Mouse (Mus musculus): ENCODE results near the gene Gm39115.
"Not testable (repeated sequence)": the region's sequence is repeated elsewhere in the genome, so short reads cannot be mapped to it uniquely, and the experiment has no call there.

Gm39115 gene

DNA sequence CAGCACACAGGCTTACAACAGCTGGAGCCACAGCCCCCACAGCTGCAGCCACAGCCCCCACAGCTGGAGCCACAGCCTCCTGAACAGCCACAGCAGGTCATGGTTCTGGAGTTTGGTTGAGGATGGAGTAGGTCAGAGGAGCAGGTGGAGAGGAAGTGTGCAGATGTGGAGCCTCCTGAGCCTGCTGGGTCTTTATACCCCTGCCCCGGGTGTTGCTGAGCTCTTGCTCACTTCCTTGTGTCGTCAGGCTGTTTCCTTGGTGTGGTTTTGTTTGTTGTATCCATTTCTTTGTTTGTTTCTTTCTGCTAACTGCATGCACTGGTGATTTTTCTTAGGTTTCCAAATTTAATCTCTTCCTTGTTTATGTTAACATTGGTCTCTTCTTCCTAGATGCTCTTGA, at the start of gene Gm39115:
Gene Gm39115, minus strand, starts transcription at position 101 of the 400 bp plus-strand sequence.
- not testable (repeated sequence) for H3K27me3 ChIP-seq (ENCODE audit: control insufficient read depth, insufficient read depth, low read length, poor library complexity, severe bottlenecking); H3K36me3 ChIP-seq (ENCODE audit: control insufficient read depth, insufficient read depth, low read length, poor library complexity, severe bottlenecking); DNase-seq (ENCODE audit: low read depth, low spot score)

DNA sequence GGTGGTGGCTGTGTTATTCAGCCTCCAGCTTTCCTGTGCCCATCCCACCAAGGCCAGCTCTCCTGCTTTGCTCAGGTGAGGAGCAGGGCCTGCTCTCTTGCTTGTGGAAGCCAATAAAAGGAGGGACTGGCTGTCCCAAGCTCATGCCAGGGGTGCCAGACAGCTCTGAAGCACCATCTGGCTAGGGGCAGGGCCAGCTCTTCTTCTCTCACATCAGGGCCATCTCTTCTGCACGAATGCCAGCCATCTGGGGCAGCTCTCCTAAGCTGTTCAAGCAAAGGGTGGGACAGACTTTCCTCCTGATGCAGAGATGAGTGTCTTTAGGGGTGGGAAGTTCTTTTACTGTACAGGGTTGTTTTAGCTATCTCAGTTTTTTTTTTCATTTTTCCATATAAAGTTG, 45.2 kb upstream of the Gm39115 start:
- DNase-seq (ENCODE audit: low read depth, low spot score): no peak
- Histone ChIP-seq H3K27me3 (ENCODE audit: control insufficient read depth, insufficient read depth, low read length, poor library complexity, severe bottlenecking) (no peaks in the 10 kb centered on the region), H3K36me3 (ENCODE audit: control insufficient read depth, insufficient read depth, low read length, poor library complexity, severe bottlenecking) (no peaks in the 10 kb centered on the region)

DNA sequence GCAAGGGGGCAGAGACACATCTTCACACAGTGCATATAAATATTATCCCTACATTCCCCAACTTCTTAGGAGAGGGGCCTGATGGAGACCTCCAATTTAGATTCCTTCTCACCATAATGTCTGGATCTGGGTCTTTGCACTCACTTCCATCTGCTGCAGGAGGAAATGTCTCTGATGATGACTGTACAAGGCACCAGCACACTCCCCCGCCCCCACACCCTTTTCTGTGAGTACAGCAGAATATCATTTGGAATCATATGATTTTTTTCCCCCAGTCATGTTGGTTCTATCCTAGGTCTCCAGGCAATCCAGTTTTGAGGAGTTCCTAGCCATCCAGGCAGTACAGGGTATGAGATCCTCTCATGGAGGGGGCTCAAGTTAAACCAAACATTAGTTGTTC, 42.9 kb upstream of the Gm39115 start:
- H3K27me3 ChIP-seq (ENCODE audit: control insufficient read depth, insufficient read depth, low read length, poor library complexity, severe bottlenecking): no peaks in the 10 kb centered on the region
- DNase-seq (ENCODE audit: low read depth, low spot score): no peak
- H3K36me3 ChIP-seq (ENCODE audit: control insufficient read depth, insufficient read depth, low read length, poor library complexity, severe bottlenecking): no peaks in the 10 kb centered on the region

DNA sequence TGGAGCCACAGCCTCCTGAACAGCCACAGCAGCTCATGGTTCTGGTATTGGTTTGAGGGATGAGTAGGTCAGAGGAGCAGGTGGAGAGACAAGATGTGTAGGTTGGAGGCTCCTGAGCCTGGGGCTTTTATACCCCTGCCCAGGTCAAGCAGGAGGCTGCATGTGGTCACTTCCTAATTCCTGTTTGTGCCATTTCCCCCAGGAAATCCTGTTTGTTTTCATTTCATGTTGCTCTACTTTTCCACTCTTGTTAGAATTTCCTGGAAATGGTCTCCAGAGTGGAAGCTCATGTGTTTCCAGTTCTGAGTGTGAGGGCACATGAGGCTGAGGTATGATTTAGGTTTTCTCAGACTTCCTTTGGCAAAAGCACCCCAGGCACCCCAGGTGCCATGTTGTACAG, 40.1 kb upstream of the Gm39115 start, which contains the start of gene Krtap5-2:
Gene Krtap5-2, minus strand, starts transcription at position 101 of the 400 bp plus-strand sequence.
- H3K27me3 ChIP-seq (ENCODE audit: control insufficient read depth, insufficient read depth, low read length, poor library complexity, severe bottlenecking); H3K36me3 ChIP-seq (ENCODE audit: control insufficient read depth, insufficient read depth, low read length, poor library complexity, severe bottlenecking); DNase-seq (ENCODE audit: low read depth, low spot score): not testable (repeated sequence)

DNA sequence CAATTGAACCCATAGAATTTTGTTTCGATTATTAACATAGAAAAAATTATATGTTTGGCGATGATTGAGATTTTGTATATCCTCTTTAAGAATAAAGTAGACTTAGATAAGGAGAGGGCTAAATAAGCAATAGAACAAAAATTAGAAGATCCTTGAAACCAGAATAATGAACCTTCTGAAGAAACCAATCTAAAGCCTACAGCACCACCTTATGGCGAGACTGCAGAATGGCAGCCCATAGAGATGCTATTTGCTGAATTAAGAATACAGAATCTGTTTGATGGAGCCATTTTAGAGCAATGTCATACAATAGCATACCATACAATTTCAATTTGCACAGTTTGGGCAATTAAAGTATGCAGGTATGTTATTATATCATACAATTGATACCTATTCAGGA, 34.0 kb upstream of the Gm39115 start:
- peak; percentile 18 for DNase-seq (ENCODE audit: low read depth, low spot score)
- no peaks in the 10 kb centered on the region for H3K36me3 ChIP-seq (ENCODE audit: control insufficient read depth, insufficient read depth, low read length, poor library complexity, severe bottlenecking)
- no peaks in the 10 kb centered on the region for H3K27me3 ChIP-seq (ENCODE audit: control insufficient read depth, insufficient read depth, low read length, poor library complexity, severe bottlenecking)

DNA sequence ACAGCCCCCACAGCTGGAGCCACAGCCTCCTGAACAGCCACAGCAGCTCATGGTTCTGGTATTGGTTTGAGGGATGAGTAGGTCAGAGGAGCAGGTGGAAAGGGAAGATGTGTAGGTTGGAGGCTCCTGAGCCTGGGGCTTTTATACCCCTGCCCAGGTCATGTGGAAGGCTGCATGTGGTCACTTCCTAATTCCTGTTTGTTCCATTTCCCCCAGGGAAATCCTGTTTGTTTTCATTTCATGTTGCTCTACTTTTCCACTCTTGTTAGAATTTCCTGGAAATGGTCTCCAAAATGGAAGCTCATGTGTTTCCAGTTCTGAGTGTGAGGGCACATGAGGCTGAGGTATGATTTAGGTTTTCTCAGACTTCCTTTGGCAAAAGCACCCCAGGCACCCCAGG, 29.8 kb upstream of the Gm39115 start, which contains the start of gene Gm4553:
Gene Gm4553, minus strand, starts transcription at position 101 of the 400 bp plus-strand sequence.
- DNase-seq (ENCODE audit: low read depth, low spot score); H3K27me3 ChIP-seq (ENCODE audit: control insufficient read depth, insufficient read depth, low read length, poor library complexity, severe bottlenecking); H3K36me3 ChIP-seq (ENCODE audit: control insufficient read depth, insufficient read depth, low read length, poor library complexity, severe bottlenecking): not testable (repeated sequence)

DNA sequence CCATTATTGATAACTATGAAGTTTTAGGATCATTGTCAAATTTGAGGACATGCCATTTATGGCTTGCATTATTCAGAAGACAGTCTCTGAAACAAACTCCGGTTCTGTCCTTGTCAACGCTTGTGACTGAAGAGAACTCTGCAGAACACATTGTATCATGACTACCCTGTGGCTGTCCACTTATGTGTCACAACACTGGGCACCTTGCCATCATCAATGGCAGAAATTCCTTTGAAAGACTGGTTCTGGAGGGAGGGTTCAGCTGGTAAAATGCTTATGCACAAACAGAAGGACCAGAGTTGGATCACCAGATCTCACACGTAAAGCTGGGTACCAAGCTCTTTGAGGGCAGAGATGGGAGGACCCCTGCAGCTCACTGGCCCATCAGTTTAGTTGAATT, 23.5 kb upstream of the Gm39115 start:
- DNase-seq (ENCODE audit: low read depth, low spot score): no peak
- no peaks in the 10 kb centered on the region for H3K27me3 ChIP-seq (ENCODE audit: control insufficient read depth, insufficient read depth, low read length, poor library complexity, severe bottlenecking)
- H3K36me3 ChIP-seq (ENCODE audit: control insufficient read depth, insufficient read depth, low read length, poor library complexity, severe bottlenecking): no peaks in the 10 kb centered on the region

DNA sequence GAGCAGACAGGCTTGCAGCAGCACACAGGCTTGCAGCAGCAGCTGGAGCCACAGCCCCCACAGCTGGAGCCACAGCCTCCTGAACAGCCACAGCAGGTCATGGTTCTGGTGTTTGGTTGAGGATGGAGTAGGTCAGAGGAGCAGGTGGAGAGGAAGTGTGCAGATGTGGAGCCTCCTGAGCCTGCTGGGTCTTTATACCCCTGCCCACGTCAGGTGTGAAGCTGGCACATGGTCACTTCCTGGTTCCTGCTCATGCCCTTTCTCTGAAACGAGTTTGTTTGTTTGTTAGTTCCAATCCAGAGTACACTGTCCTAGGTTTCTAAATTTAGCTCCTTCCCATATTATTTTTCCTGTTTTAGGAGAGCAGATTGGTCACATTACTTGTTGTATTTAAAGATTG, 21.2 kb upstream of the Gm39115 start, which contains the start of gene Gm29735:
Gene Gm29735, minus strand, starts transcription at position 101 of the 400 bp plus-strand sequence.
- DNase-seq (ENCODE audit: low read depth, low spot score); H3K36me3 ChIP-seq (ENCODE audit: control insufficient read depth, insufficient read depth, low read length, poor library complexity, severe bottlenecking); H3K27me3 ChIP-seq (ENCODE audit: control insufficient read depth, insufficient read depth, low read length, poor library complexity, severe bottlenecking): not testable (repeated sequence)

DNA sequence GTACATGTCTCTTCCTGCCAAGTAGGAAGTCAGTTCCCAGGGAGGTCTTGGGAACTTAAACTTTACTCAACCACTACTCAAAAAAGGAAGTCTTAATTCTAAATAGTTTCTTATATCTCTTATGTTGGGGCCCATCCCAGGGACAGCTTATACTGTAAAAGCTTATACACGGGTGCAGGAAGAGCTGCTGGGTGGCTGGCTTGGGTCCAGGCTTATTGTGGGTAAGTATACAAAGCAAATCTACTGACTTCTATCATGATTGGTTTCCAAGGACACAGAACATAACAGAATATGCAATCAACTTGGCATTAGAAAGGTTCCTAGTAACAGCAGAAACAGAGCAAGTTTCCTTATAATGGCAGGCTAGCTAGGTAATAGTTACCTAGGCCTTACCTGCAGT, 19.5 kb upstream of the Gm39115 start:
- no peaks in the 10 kb centered on the region for H3K27me3 ChIP-seq (ENCODE audit: control insufficient read depth, insufficient read depth, low read length, poor library complexity, severe bottlenecking)
- H3K36me3 ChIP-seq (ENCODE audit: control insufficient read depth, insufficient read depth, low read length, poor library complexity, severe bottlenecking): no peaks in the 10 kb centered on the region
- DNase-seq (ENCODE audit: low read depth, low spot score): no peak

DNA sequence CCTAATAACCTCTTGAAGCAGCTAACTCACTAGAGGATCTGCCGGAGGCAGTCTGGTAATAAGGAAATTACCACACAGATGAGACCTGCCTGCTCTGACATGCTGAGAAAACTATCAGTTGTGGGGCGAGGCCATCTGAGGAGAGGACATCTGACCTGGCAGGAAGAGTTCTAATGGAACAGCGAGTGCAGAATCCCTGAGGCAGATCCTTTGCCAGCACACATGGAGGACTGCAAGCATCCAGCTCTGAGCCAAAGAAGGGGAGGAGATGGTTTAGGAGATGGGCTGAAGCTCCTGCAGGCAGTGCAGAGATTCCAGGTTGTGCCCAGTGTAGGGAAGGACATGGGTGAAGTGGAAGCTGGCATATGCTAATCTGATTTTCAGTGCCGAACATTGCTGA, 16.4 kb upstream of the Gm39115 start:
- Histone ChIP-seq H3K36me3 (ENCODE audit: control insufficient read depth, insufficient read depth, low read length, poor library complexity, severe bottlenecking) (no peaks in the 10 kb centered on the region), H3K27me3 (ENCODE audit: control insufficient read depth, insufficient read depth, low read length, poor library complexity, severe bottlenecking) (no peaks in the 10 kb centered on the region)
- DNase-seq (ENCODE audit: low read depth, low spot score): no peak

DNA sequence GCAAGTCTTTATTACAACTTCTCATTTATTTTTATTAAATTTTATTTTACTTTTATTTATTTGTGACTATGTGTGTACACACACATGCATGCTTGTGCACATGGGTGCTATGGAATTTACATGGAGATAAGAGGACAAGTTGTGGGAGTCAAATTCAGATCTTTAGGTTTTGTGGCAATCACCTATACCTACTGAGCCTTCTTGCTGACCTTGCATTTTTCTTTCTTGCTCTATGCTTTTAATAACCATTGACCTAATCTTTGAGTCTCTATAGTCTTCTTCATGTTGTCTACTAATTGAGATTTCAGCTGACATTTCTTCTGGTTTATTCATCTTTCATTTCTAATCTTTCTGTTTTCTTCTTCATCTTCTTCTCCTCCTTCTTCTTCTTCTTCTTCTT, 12.8 kb upstream of the Gm39115 start:
- no peaks in the 10 kb centered on the region for H3K27me3 ChIP-seq (ENCODE audit: control insufficient read depth, insufficient read depth, low read length, poor library complexity, severe bottlenecking)
- H3K36me3 ChIP-seq (ENCODE audit: control insufficient read depth, insufficient read depth, low read length, poor library complexity, severe bottlenecking): no peaks in the 10 kb centered on the region
- DNase-seq (ENCODE audit: low read depth, low spot score): no peak

DNA sequence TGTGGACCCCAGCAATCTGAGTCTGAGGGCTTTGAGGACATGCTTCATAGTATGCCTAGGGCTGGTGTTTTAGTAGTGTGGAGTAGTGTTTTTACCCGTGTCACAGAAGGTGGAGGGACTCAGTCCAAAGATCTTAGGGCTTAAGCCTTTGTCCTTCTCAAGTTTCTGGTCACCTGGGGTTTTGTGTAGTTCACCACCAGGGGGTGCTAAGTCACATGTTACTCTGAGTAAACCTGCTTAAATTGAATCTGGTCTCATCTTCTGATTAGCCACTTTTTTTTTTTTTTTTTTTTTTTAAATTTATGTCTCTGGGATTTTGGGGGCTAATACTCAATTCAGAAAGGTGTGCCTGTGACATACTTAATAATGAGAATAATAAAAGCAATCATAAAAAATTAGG, 10.2 kb upstream of the Gm39115 start:
- peak; percentile 61 for DNase-seq (ENCODE audit: low read depth, low spot score)
- Histone ChIP-seq H3K27me3 (ENCODE audit: control insufficient read depth, insufficient read depth, low read length, poor library complexity, severe bottlenecking) (no peaks in the 10 kb centered on the region), H3K36me3 (ENCODE audit: control insufficient read depth, insufficient read depth, low read length, poor library complexity, severe bottlenecking) (no peaks in the 10 kb centered on the region)

DNA sequence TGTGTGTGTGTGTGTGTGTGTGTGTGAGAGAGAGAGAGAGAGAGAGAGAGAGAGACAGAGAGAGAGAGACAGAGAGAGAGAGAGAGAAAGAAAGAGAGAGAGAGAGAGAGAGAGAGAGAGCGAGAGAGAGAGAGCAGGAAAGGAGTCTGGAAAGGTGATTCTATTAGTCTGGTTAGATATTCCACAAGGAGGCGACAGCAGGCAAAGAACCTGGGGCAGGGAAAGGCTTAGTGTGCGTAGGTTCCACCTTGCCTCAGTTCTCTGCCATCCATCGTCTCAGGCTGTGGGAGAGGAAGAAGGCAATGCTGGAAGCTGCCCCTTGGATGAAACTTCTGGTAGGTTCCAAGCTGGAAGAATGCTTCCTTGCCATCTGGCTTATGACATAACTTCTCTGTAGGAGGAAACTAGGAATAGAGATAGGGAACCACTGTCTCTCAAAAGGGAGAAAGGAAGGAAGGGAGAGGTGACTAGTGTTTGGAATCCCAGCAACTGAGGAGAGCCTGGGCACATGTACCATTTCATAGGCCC, 9.6 kb upstream of the Gm39115 start:
- DNase-seq (ENCODE audit: low read depth, low spot score): no peak
- no peaks in the 10 kb centered on the region for H3K27me3 ChIP-seq (ENCODE audit: control insufficient read depth, insufficient read depth, low read length, poor library complexity, severe bottlenecking)
- no peaks in the 10 kb centered on the region for H3K36me3 ChIP-seq (ENCODE audit: control insufficient read depth, insufficient read depth, low read length, poor library complexity, severe bottlenecking)

DNA sequence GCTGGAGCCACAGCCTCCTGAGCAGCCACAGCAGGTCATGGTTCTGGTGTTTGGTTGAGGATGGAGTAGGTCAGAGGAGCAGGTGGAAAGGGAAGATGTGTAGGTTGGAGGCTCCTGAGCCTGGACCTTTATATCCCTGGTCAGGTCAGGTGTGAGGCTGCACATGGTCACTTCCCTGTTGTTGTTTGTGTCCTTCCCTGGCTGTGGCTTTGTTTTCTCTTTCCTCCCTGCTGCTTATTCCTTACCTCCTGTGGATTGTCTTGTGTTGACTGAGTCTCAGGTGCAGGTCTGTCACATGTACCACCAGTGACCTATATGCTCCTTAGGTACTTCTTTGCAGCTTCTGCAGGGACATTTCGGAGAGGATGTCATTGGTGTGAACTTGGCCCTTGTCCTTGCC, 8.7 kb upstream of the Gm39115 start, which contains the start of gene Gm45337:
Gene Gm45337, minus strand, starts transcription at position 101 of the 400 bp plus-strand sequence.
- H3K27me3 ChIP-seq (ENCODE audit: control insufficient read depth, insufficient read depth, low read length, poor library complexity, severe bottlenecking): no peaks in the 10 kb centered on the region
- no peak for DNase-seq (ENCODE audit: low read depth, low spot score)
- no peaks in the 10 kb centered on the region for H3K36me3 ChIP-seq (ENCODE audit: control insufficient read depth, insufficient read depth, low read length, poor library complexity, severe bottlenecking)

DNA sequence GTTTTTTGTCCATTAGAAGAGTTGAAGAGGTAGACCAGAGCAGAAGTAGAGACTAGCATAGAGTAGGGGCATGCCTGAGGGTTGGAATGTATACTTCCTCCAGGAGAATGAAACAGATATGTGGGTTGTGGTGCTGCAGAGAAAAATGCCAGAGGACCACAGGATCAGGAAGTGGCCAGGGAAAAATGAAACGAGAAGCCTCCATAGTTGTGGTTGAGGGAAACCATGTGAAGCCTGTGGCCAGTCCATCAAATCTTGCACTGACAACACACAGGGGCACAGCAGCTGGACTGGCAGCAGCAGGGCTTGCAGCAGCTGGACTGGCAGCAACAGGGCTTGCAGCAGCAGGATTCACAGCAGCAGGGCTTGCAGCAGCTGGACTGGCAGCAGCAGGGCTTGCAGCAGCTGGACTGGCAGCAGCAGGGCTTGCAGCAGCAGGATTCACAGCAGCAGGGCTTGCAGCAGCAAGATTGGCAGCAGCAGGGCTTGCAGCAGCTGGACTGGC, 7.7 kb upstream of the Gm39115 start:
- DNase-seq (ENCODE audit: low read depth, low spot score); H3K36me3 ChIP-seq (ENCODE audit: control insufficient read depth, insufficient read depth, low read length, poor library complexity, severe bottlenecking); H3K27me3 ChIP-seq (ENCODE audit: control insufficient read depth, insufficient read depth, low read length, poor library complexity, severe bottlenecking): not testable (repeated sequence)

DNA sequence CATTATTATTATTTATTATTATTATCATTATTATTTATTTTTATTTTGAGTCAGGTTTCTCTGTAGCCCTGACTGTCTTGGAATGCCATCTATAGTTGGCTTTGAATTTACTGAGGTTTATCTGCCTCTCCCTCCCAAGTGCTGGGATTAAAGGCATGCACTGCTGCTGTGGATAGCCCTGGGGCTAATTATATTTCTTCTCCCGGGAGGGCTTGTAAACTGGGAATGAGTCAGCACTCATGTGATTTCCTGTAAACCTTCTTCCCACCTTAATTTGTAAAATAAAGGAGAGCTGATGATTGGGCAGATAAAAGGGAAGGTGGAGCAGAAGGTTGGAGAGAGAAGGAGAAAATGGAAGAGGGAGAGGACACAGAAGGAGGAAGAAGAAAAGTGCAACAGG, 4.9 kb upstream of the Gm39115 start:
- Histone ChIP-seq H3K36me3 (ENCODE audit: control insufficient read depth, insufficient read depth, low read length, poor library complexity, severe bottlenecking) (no peaks in the 10 kb centered on the region), H3K27me3 (ENCODE audit: control insufficient read depth, insufficient read depth, low read length, poor library complexity, severe bottlenecking) (no peaks in the 10 kb centered on the region)
- DNase-seq (ENCODE audit: low read depth, low spot score): no peak

Measured in splenic B cell, adult 2 months (primary cell).